Mouse (Mus musculus) ES-Bruce4 (cell line): ENCODE results near the gene Unc13b. TPM values are rescaled to one million over a fixed set of nuclear protein-coding genes. Genes with fewer than 3 reads are reported as not detected.

Source experiments
- H3K27ac ChIP-seq: 2 replicates; pipeline ENCODE4 v1.5.1; 2012; ENCODE audit warnings: low read length, inconsistent platforms; ENCODE audit not compliant: insufficient read depth
- H3K27me3 ChIP-seq: 2 replicates; pipeline ENCODE4 v1.6.1; 2012; ENCODE audit warnings: mild to moderate bottlenecking, low read length, inconsistent platforms; ENCODE audit not compliant: control insufficient read depth, poor library complexity, insufficient read depth, severe bottlenecking
- H3K36me3 ChIP-seq: 2 replicates; pipeline ENCODE4 v1.6.1; 2012; ENCODE audit warnings: inconsistent platforms, mild to moderate bottlenecking, low read length, moderate library complexity; ENCODE audit not compliant: control insufficient read depth, poor library complexity, insufficient read depth, severe bottlenecking
- H3K4me1 ChIP-seq: one replicate; pipeline ENCODE4 v1.8.1; 2011; ENCODE audit warnings: low read length; ENCODE audit not compliant: control insufficient read depth, insufficient read depth
- H3K4me3 ChIP-seq: 2 replicates; pipeline ENCODE4 v1.5.1; 2011; ENCODE audit warnings: low read depth, mild to moderate bottlenecking, low read length
- H3K9ac ChIP-seq: 2 replicates; pipeline ENCODE4 v1.6.1; 2012; ENCODE audit warnings: low read depth, mild to moderate bottlenecking, inconsistent platforms; ENCODE audit not compliant: poor library complexity, severe bottlenecking
- H3K9me3 ChIP-seq: replicated peaks from 2 replicates; pipeline ENCODE4 v1.6.1; 2012; ENCODE audit warnings: mild to moderate bottlenecking, low read length, inconsistent platforms; ENCODE audit not compliant: control insufficient read depth, poor library complexity, insufficient read depth, severe bottlenecking
- CTCF ChIP-seq: IDR thresholded peaks from one replicate; pipeline ENCODE4 v1.8.1; 2011; ENCODE audit warnings: low read depth, low read length
- EP300 ChIP-seq: IDR thresholded peaks from 2 replicates; pipeline ENCODE4 v1.6.1; 2011; ENCODE audit warnings: low read depth, low read length; ENCODE audit not compliant: insufficient read depth
- POLR2A ChIP-seq: IDR thresholded peaks from one replicate; pipeline ENCODE4 v1.8.1; 2011; ENCODE audit warnings: low read length; ENCODE audit not compliant: insufficient read depth
- polyA plus RNA-seq: library from polyadenylated mRNA; stranded (reverse); fragments of >200 nt; gene quantifications from 2 replicates; pipeline ENCODE4 v1.2.4, GENCODE M21; 2011; ENCODE audit warnings: low read depth; ENCODE audit not compliant: missing spikeins, insufficient read depth, insufficient read length

Gene Unc13b
- polyA plus RNA-seq, 1 experiment: 23.1 TPM

DNA sequence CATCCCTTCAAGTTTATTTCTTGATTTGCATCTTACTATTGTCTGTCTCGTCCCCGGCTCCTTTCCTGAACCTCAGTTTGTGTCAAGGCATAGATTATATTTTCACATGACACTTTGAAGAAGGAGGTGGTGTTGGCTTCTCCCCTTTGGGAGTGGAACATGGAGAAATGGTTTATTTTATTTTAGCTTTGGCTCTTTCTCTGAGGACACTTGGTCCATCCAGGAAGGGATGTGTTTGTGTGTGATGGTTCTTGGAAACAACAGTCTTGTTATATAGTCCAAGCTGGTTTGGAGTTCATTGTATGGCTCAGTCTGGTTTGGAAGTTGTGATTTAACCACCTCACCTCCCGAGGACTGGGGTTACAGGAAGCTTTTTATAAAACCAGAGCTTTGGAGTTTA lies 944 bp downstream of the Unc13b start:
- Histone ChIP-seq H3K9ac (peak overlapping the region; percentile 80), H3K27me3 (peaks cover 7% of the 10 kb centered on the region), H3K4me1 (no peaks in the 10 kb centered on the region), H3K9me3 (no peaks in the 10 kb centered on the region), H3K36me3 (no peaks in the 10 kb centered on the region), H3K27ac (no peak overlapping the region), H3K4me3 (peak overlapping the region; percentile 60)
- TF ChIP-seq EP300 (no peak), CTCF (no peak), POLR2A (no peak)

DNA sequence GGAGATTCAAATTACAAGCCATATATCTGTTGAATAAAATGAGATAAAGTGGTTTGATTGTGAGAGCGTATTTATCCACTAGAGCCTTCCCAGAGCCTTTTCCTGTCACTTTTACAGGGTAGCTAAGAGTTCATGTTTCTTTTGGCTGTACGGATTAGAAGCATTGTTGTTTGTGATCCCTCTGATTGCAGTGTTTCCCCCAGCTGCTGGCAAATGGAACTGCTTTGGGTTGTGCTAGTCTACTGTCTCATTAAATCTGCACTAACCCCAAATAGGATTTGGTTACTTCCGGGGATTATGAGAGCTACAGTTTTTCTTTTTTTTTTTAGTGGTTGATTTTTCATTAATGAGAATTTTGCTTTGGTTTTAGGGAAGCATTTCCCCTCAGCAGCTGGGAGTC lies 1.5 kb downstream of the Unc13b start:
- no peaks in the 10 kb centered on the region for H3K36me3 ChIP-seq
- H3K4me1 ChIP-seq: no peaks in the 10 kb centered on the region
- H3K4me3 ChIP-seq: no peak overlapping the region
- H3K27ac ChIP-seq: no peak overlapping the region
- H3K9me3 ChIP-seq: no peaks in the 10 kb centered on the region
- no peak overlapping the region for H3K9ac ChIP-seq
- TF ChIP-seq CTCF (no peak), EP300 (no peak), POLR2A (no peak)
- peaks cover 7% of the 10 kb centered on the region for H3K27me3 ChIP-seq

DNA sequence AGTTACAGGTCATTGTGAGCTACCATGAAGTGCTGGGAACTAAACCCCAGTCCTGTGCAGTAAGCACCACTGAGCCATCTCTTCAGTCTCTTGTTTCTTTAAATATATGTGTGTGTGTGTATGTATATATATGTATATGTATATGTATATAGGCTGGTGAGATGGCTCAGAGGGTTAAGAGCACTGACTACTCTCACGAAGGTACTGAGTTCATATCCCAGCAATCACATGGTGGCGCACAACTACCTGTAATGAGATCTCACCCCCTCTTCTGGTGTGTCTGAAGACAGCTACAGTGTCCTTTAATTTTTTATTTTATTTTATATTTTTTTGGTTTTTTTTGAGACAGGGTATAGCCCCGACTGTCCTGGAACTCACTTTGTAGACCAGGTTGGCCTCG lies 6.7 kb downstream of the Unc13b start:
- Histone ChIP-seq H3K4me1 (no peaks in the 10 kb centered on the region), H3K9me3 (no peaks in the 10 kb centered on the region), H3K4me3 (no peak overlapping the region), H3K27me3 (no peaks in the 10 kb centered on the region), H3K9ac (no peak overlapping the region), H3K27ac (no peak overlapping the region), H3K36me3 (no peaks in the 10 kb centered on the region)
- TF ChIP-seq POLR2A (no peak), EP300 (no peak)

DNA sequence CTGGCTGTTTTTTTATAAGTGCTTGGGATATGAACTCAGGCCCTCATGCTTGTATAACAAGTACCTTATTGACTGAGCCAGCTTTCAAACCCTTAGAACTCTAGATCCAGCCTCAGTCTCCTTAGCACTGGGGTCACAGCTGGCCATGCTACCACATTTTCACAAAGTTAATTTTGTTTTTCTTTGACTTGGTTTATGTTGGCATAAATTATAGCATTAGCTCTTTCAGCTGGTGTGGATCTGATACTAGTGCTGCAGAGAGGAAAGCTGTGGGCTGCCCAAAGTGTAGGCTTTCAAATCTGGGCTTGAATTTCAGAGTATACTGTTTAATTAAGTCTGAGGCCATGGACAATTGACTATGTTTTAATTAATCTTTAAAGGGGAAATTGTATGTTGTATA lies 16.2 kb downstream of the Unc13b start:
- H3K4me1 ChIP-seq: no peaks in the 10 kb centered on the region
- H3K4me3 ChIP-seq: no peak overlapping the region
- TF ChIP-seq EP300: no peak
- no peak for TF ChIP-seq CTCF
- TF ChIP-seq POLR2A: no peak

DNA sequence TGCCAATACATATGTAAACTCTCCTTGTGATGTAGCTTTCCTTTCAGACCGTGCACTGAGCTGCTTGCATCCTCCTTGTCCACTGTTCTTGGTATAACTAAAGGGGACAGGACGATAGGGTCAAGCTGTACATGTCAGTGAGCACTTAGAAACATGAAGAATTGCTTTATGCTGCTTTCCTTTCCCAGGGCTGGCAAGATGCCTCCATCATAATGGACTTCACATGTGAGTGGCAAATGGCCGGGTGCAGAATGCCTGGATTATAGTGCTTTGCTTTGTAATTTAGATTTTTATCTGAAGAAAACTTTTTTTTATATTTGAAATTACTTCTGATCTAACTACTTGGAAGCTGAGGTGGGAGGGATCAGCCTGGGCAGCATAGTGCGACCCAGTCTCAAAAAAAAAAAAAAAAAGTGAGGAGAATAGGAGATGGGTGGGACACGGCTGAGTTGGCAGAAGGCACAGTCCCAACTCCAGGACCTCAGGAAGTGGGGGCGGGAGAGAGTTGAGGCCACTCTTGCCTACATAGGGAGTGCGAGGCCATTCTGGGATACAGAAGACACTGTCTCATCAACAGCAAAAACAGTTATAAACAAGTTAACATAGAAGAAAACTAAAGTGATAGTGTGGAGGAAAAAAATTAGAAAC lies 19.4 kb downstream of the Unc13b start:
- Histone ChIP-seq H3K4me3 (no peak overlapping the region), H3K9ac (no peak overlapping the region)
- no peak for TF ChIP-seq POLR2A
- TF ChIP-seq EP300: no peak
- TF ChIP-seq CTCF: no peak

More for the DNA sequence above, 16.2 kb downstream of the Unc13b start:
- no peak overlapping the region for H3K27ac ChIP-seq
- H3K36me3 ChIP-seq: no peaks in the 10 kb centered on the region
- H3K9me3 ChIP-seq: no peaks in the 10 kb centered on the region
- H3K27me3 ChIP-seq: no peaks in the 10 kb centered on the region
- no peak overlapping the region for H3K9ac ChIP-seq

DNA sequence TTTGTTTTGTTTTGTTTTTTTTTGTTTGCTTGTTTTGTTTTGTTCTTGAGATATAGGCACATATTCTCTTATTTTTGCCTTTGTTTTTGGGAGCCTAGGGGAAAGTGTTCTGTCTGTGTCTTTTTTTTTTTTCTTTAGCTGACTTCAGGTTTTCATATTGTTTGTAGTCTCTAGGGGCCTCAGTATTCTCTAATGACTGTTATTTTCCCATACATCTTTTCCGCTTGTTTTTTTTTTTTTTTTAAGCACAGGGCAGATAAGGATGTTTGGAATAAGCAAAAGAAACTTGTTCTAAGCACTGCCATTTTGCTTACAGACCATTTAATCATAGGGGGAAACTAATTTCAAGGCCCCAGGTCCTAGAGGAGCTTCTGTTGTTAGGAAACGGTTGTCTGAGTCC lies 23.7 kb downstream of the Unc13b start:
- H3K9ac ChIP-seq: no peak overlapping the region
- no peaks in the 10 kb centered on the region for H3K9me3 ChIP-seq
- TF ChIP-seq POLR2A: no peak
- no peak for TF ChIP-seq EP300
- no peak for TF ChIP-seq CTCF

More for the DNA sequence above, 19.4 kb downstream of the Unc13b start:
- H3K27me3 ChIP-seq: no peaks in the 10 kb centered on the region
- H3K9me3 ChIP-seq: no peaks in the 10 kb centered on the region
- no peaks in the 10 kb centered on the region for H3K4me1 ChIP-seq
- H3K27ac ChIP-seq: no peak overlapping the region
- no peaks in the 10 kb centered on the region for H3K36me3 ChIP-seq

More for the DNA sequence above, 23.7 kb downstream of the Unc13b start:
- Histone ChIP-seq H3K27ac (no peak overlapping the region), H3K4me3 (no peak overlapping the region), H3K36me3 (no peaks in the 10 kb centered on the region), H3K27me3 (no peaks in the 10 kb centered on the region), H3K4me1 (no peaks in the 10 kb centered on the region)
